Mouse (Mus musculus): ENCODE results near the gene Slc25a16.

DNA sequence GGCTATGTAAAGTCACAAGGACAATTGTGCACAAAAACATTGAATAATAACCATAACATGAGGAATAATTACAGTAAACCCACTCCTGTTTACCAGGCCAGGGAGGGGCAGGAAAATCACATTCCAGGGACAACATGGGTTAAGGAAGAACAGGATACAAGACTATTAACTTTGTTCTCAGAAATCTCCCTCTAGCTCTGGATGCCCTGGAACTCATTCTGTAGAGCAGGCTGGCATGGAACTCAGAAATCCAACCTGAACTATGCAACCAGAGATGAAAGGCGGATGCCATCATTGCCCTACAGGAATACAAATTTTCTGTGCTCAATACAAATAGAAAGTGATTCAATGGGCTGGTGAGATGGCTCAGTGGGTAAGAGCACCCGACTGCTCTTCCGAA, 23.0 kb upstream of the Slc25a16 start:
- TF ChIP-seq MYC (IDR thresholded peaks at IDR 0.05; ENCODE audit: low read depth, low read length) = no peak
- no peak for TF ChIP-seq CTCF (IDR thresholded peaks at IDR 0.05 in 2 of 3, conservative IDR thresholded peaks at IDR 0.05 in 1 of 3; ENCODE audit: control insufficient read depth in 1 of 3, insufficient read depth in 1 of 3, low read depth in 2 of 3, low read length in 3 of 3, poor library complexity in 1 of 3, severe bottlenecking in 1 of 3)
- TF ChIP-seq HCFC1 (IDR thresholded peaks at IDR 0.05; ENCODE audit: low read depth, low read length) = no peak
- no peak for TF ChIP-seq ELF1 (IDR thresholded peaks at IDR 0.05; ENCODE audit: low read depth, low read length)
